In the genomic region with DNA sequence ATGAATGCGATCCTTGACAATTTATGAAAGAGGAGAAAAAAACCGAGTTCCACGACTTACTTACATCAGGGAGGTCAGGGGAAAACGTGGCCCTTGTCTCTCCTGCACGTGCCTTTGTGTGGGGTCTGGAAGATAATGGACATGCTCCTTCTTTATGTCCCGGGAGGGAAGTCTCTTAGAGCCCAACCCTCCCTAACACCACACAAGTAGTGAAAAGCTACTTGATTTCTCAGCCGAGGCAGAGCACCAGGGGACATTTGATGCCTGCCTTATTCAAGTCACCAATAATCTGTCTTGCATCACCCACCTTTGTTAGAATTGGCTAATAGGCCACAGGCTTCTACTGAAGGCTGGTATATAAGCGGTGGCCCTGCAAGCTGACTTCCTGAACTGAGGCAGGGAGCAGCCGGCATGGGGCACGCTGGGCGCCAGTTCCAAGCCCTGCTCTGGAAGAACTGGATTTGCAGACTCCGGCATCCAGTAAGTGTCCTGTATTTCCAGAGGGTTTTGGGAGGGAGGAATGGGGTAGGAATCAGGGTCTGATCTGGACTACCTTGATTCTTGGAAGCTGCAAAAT, we compare ENCODE assay signal across 12 mouse cellular contexts. TPM values are rescaled to one million over a fixed set of nuclear protein-coding genes. Genes with fewer than 3 reads are reported as not detected.
DNase-seq lines count a peak whose midpoint lies in the region; ATAC-seq lines count a peak whose summit lies in the region.
"Had no signal": no experiment of that assay in that cellular context is flagged by ENCODE, and none has a peak within 500 bp of the region (broad histone marks: within the 10 kb centered on the region; RNA-seq: fewer than 3 reads in every experiment).

A gene (plus strand): TSS at position 388 of the 577 bp plus-strand sequence.

- H3K9me3 ChIP-seq in midbrain, embryonic 11.5 days (ENCODE audit: control insufficient read depth, low read length), result no peaks in the 10 kb centered on the region
- H3K9me3 ChIP-seq: limb, embryonic 15.5 days had no signal

- WGBS in midbrain, embryonic 11.5 days, result 33% methylated on average over 12 of the region's 12 CpGs

- no peaks in the 10 kb centered on the region for H3K27me3 ChIP-seq in midbrain, embryonic 11.5 days (ENCODE audit: control insufficient read depth, insufficient read depth, low read length)
- H3K27me3 ChIP-seq: limb, embryonic 15.5 days had no signal

- H3K9ac ChIP-seq in midbrain, embryonic 11.5 days (ENCODE audit: low read length), result no peak within 1 kb of the TSS
- H3K9ac ChIP-seq: limb, embryonic 15.5 days had no signal

- peaks cover 2% of the 10 kb centered on the region; the same call in 1 of the 2 replicates for H3K4me1 ChIP-seq in midbrain, embryonic 11.5 days (ENCODE audit: control insufficient read depth, insufficient read depth, low read length)
- H3K4me1 ChIP-seq: limb, embryonic 15.5 days had no signal

- H3K36me3 ChIP-seq in midbrain, embryonic 11.5 days (ENCODE audit: control insufficient read depth, insufficient read depth, low read length), result no peaks in the 10 kb centered on the region
- H3K36me3 ChIP-seq: limb, embryonic 15.5 days had no signal

- no peak within 1 kb of the TSS for H3K4me3 ChIP-seq in midbrain, embryonic 11.5 days (ENCODE audit: low read depth, low read length)
- H3K4me3 ChIP-seq: limb, embryonic 15.5 days had no signal

- peak; percentile 55 for DNase-seq in kidney, adult 11 months
- DNase-seq in kidney, postnatal 4 days, result no peak
- DNase-seq in embryo, embryonic 11 days, result peak; percentile 24
- DNase-seq in kidney, adult 9 months, result peak; percentile 44
- peak; percentile 88 for DNase-seq in midbrain, embryonic 11.5 days (ENCODE audit: low spot score, missing footprints)
- DNase-seq in thymus, postnatal 36 days, result no peak
- no peak for DNase-seq in gastrocnemius, postnatal 10 days
- DNase-seq in right cerebral cortex, adult 2 months (ENCODE audit: low spot score in 2 of 2), result no peak
- DNase-seq: cerebellum, postnatal 25 days; gastrocnemius, postnatal 25 days; heart, postnatal 36 days had no signal

- peak; percentile 51; the same call in 1 of the 2 replicates for ATAC-seq in midbrain, embryonic 11.5 days (ENCODE audit: low FRiP score)

- no peak within 1 kb of the TSS for H3K27ac ChIP-seq in midbrain, embryonic 11.5 days (ENCODE audit: low read depth, low read length)
- H3K27ac ChIP-seq: limb, embryonic 15.5 days had no signal

- H3K4me2 ChIP-seq in midbrain, embryonic 11.5 days, result no peak within 1 kb of the TSS
- H3K4me2 ChIP-seq: limb, embryonic 15.5 days had no signal

RNA-seq across cellular contexts. Expression of the gene that starts here (rescaled TPM):
- 0.03 TPM in 1 of 2 replicates, not detected in the other for polyA plus RNA-seq in midbrain, embryonic 11.5 days (2014; fragmentation: Nextera tagmentation; extraction: Ambion mirVana)
- under 1 TPM in 1 of 2 experiments, not detected in 1; 0.45 TPM for total RNA-seq in gastrocnemius, postnatal 10 days (2021)
- total RNA-seq: gastrocnemius, postnatal 25 days; heart, postnatal 36 days had no signal

Comparison
In these comparisons a context has a peak if more than half of its experiments do, and no peak if none do; other contexts are left out.
1. DNase-seq: peak in kidney, adult 11 months (single experiment), embryo, embryonic 11 days (single experiment) and kidney, adult 9 months (single experiment); none in kidney, postnatal 4 days (0 of 2), thymus, postnatal 36 days (0 of 2), gastrocnemius, postnatal 10 days (single experiment) and right cerebral cortex, adult 2 months (0 of 2).
2. Peak in DNase-seq and ATAC-seq in midbrain, embryonic 11.5 days; RNA of the gene not detected or under 1 TPM.